In genomic region chr11:69366855-69367615, GRCm38 (mm10) we compare ENCODE assay signal across 8 mouse cellular contexts. TPM values are rescaled to one million over a fixed set of nuclear protein-coding genes. Genes with fewer than 3 reads are reported as not detected.
A peak's percentile ranks its signal among the peaks of the same experiment; 100 is the strongest.
DNase-seq lines count a peak whose midpoint lies in the region; ATAC-seq and TF ChIP-seq lines count a peak whose summit lies in the region.

No protein-coding gene starts in this region.

- under 1% methylated on average over 22 of the region's 22 CpGs for WGBS in embryonic facial prominence, embryonic 11.5 days
- WGBS in hindbrain, embryonic 12.5 days, result under 1% methylated on average over 22 of the region's 22 CpGs
- under 1% methylated on average over 22 of the region's 22 CpGs for WGBS in liver, embryonic 11.5 days
- whole genome bisulfite sequencing in neural tube, embryonic 12.5 days, result under 1% methylated on average over 22 of the region's 22 CpGs

- H3K4me3 ChIP-seq in G1E (ENCODE audit: low read depth, low read length), result peak overlapping the region; percentile 84
- H3K4me3 ChIP-seq in embryonic facial prominence, embryonic 11.5 days (ENCODE audit: low read depth, low read length), result peak overlapping the region; percentile 99
- peak overlapping the region; percentile 99 for H3K4me3 ChIP-seq in hindbrain, embryonic 12.5 days
- H3K4me3 ChIP-seq in liver, embryonic 11.5 days (ENCODE audit: low read depth, low read length), result peak overlapping the region; percentile 88
- peak overlapping the region; percentile 99 for H3K4me3 ChIP-seq in neural tube, embryonic 12.5 days

- H3K36me3 ChIP-seq in G1E (replicated peaks), result peaks cover 49% of the 10 kb centered on the region
- H3K36me3 ChIP-seq in embryonic facial prominence, embryonic 11.5 days (replicated peaks; ENCODE audit: control insufficient read depth, insufficient read depth, low read depth, low read length), result peaks cover 7% of the 10 kb centered on the region
- peaks cover 16% of the 10 kb centered on the region for H3K36me3 ChIP-seq in hindbrain, embryonic 12.5 days
- H3K36me3 ChIP-seq in liver, embryonic 11.5 days (ENCODE audit: control insufficient read depth, insufficient read depth, low read length), result peaks cover 3% of the 10 kb centered on the region; the same call in 1 of the 2 replicates
- H3K36me3 ChIP-seq in neural tube, embryonic 12.5 days, result peaks cover 19% of the 10 kb centered on the region

- peaks cover 55% of the 10 kb centered on the region for H3K4me1 ChIP-seq in G1E (ENCODE audit: insufficient read depth, low read depth, low read length)
- peaks cover 15% of the 10 kb centered on the region for H3K4me1 ChIP-seq in embryonic facial prominence, embryonic 11.5 days (ENCODE audit: control insufficient read depth, insufficient read depth, low read length)
- peaks cover 47% of the 10 kb centered on the region for H3K4me1 ChIP-seq in hindbrain, embryonic 12.5 days
- peaks cover 46% of the 10 kb centered on the region for H3K4me1 ChIP-seq in liver, embryonic 11.5 days (replicated peaks; ENCODE audit: control insufficient read depth, insufficient read depth, low read length)
- H3K4me1 ChIP-seq in neural tube, embryonic 12.5 days, result peaks cover 55% of the 10 kb centered on the region

- peak; percentile 50 to 70 for DNase-seq in left cerebral cortex, postnatal 14 days (ENCODE audit: low spot score in 2 of 2)
- DNase-seq in left cerebral cortex, postnatal 10 days (ENCODE audit: extremely low spot score in 1 of 2, low spot score in 2 of 2), result no peak
- DNase-seq in G1E (ENCODE audit: low spot score), result peak; percentile 15
- peak; percentile 64 for DNase-seq in embryonic facial prominence, embryonic 11.5 days (ENCODE audit: low spot score)
- no peak for DNase-seq in liver, embryonic 11.5 days (ENCODE audit: low spot score)

- no peak for ATAC-seq in G1E (ENCODE audit: extremely low read depth, insufficient number of reproducible peaks, low FRiP score, poor library complexity, severe bottlenecking)
- no peak for ATAC-seq in embryonic facial prominence, embryonic 11.5 days (replicated peaks; ENCODE audit: insufficient number of reproducible peaks, low FRiP score, low TSS enrichment, low read depth)
- ATAC-seq in hindbrain, embryonic 12.5 days (ENCODE audit: low FRiP score), result no peak
- ATAC-seq in liver, embryonic 11.5 days (replicated peaks; ENCODE audit: low FRiP score), result no peak
- ATAC-seq in neural tube, embryonic 12.5 days (ENCODE audit: low FRiP score, low read depth), result no peak
- no peak for ATAC-seq in megakaryocyte-erythroid progenitor cell, adult 5-6 weeks (replicated peaks; ENCODE audit: low FRiP score, low TSS enrichment, poor library complexity, severe bottlenecking)

- no peak for TF ChIP-seq CTCF in G1E (IDR thresholded peaks at IDR 0.05; ENCODE audit: low read depth, low read length)

- peak overlapping the region; percentile 99 for H3K27ac ChIP-seq in embryonic facial prominence, embryonic 11.5 days (replicated peaks; ENCODE audit: low read depth, low read length)
- H3K27ac ChIP-seq in hindbrain, embryonic 12.5 days, result peak overlapping the region; percentile 100
- H3K27ac ChIP-seq in liver, embryonic 11.5 days (ENCODE audit: low read depth, low read length), result peak overlapping the region; percentile 87
- H3K27ac ChIP-seq in neural tube, embryonic 12.5 days, result peak overlapping the region; percentile 99

- no peaks in the 10 kb centered on the region for H3K27me3 ChIP-seq in G1E (ENCODE audit: insufficient read depth, low read length)
- H3K27me3 ChIP-seq in embryonic facial prominence, embryonic 11.5 days (ENCODE audit: control insufficient read depth, insufficient read depth, low read length), result no peaks in the 10 kb centered on the region
- H3K27me3 ChIP-seq in hindbrain, embryonic 12.5 days, result no peaks in the 10 kb centered on the region
- H3K27me3 ChIP-seq in liver, embryonic 11.5 days (replicated peaks; ENCODE audit: control insufficient read depth, insufficient read depth, low read length), result peaks cover 18% of the 10 kb centered on the region
- H3K27me3 ChIP-seq in neural tube, embryonic 12.5 days (replicated peaks), result no peaks in the 10 kb centered on the region

- peak overlapping the region; percentile 100 for H3K9ac ChIP-seq in embryonic facial prominence, embryonic 11.5 days (replicated peaks; ENCODE audit: low read length)
- H3K9ac ChIP-seq in hindbrain, embryonic 12.5 days, result peak overlapping the region; percentile 100
- H3K9ac ChIP-seq in liver, embryonic 11.5 days (ENCODE audit: low read depth, low read length), result peak overlapping the region; percentile 90
- peak overlapping the region; percentile 99 for H3K9ac ChIP-seq in neural tube, embryonic 12.5 days

- H3K9me3 ChIP-seq in G1E (replicated peaks), result no peaks in the 10 kb centered on the region
- no peaks in the 10 kb centered on the region for H3K9me3 ChIP-seq in embryonic facial prominence, embryonic 11.5 days (replicated peaks; ENCODE audit: control insufficient read depth, low read length)
- H3K9me3 ChIP-seq in hindbrain, embryonic 12.5 days (replicated peaks), result no peaks in the 10 kb centered on the region
- H3K9me3 ChIP-seq in liver, embryonic 11.5 days (ENCODE audit: control insufficient read depth, low read length), result no peaks in the 10 kb centered on the region
- H3K9me3 ChIP-seq in neural tube, embryonic 12.5 days, result no peaks in the 10 kb centered on the region

- intact Hi-C loops in left cerebral cortex, postnatal 14 days (cut with DNase I), result loop anchor here (2.0 to 5.0 kb wide), 3 partner anchors 26 to 245 kb away; partner anchors contain the start of genes 9130213A22Rik, Hes7, Kcnab3 and Rnf227
- intact Hi-C loops in left cerebral cortex, postnatal 10 days (cut with DNase I), result loop anchor here (5.0 kb wide), 1 partner anchor 35 kb away; no protein-coding TSS in a partner anchor

- H3K4me2 ChIP-seq in embryonic facial prominence, embryonic 11.5 days (ENCODE audit: low read depth, low read length), result peak overlapping the region; percentile 90
- H3K4me2 ChIP-seq in hindbrain, embryonic 12.5 days (replicated peaks), result peak overlapping the region; percentile 63
- H3K4me2 ChIP-seq in liver, embryonic 11.5 days, result peak overlapping the region; percentile 98
- peak overlapping the region; percentile 90 for H3K4me2 ChIP-seq in neural tube, embryonic 12.5 days (replicated peaks)

RNA-seq across cellular contexts. Expression of gene Chd3, which starts 2.2 kb away (rescaled TPM):
- 100 to 1,000 TPM; 531 to 563 TPM for total RNA-seq in left cerebral cortex, postnatal 14 days (2021)
- 100 to 1,000 TPM; 525 to 527 TPM for total RNA-seq in left cerebral cortex, postnatal 10 days (2021)
- total RNA-seq in G1E (2014; fragmentation: Nextera tagmentation) (120 TPM in 2 replicates), G1E (2017) (55.6 and 71.0 TPM in 2 replicates)
- 183 and 212 TPM in 2 replicates for polyA plus RNA-seq in G1E (2012)
- polyA plus RNA-seq in embryonic facial prominence, embryonic 11.5 days (2014; fragmentation: Nextera tagmentation; extraction: Ambion mirVana), result 48.0 and 52.1 TPM in 2 replicates
- polyA plus RNA-seq in hindbrain, embryonic 12.5 days (2016; fragmentation: Nextera tagmentation; extraction: Ambion mirVana), result 93.4 and 97.6 TPM in 2 replicates
- 13.8 and 17.1 TPM in 2 replicates for polyA plus RNA-seq in liver, embryonic 11.5 days (2014; fragmentation: Nextera tagmentation; extraction: Ambion mirVana)
- polyA plus RNA-seq in neural tube, embryonic 12.5 days (2016; fragmentation: Nextera tagmentation; extraction: Ambion mirVana), result 87.1 and 93.0 TPM in 2 replicates
- 45.7 and 57.3 TPM in 2 replicates for total RNA-seq in megakaryocyte-erythroid progenitor cell, adult 5-6 weeks (2014; fragmentation: Nextera tagmentation)
- total RNA-seq in megakaryocyte-erythroid progenitor cell, adult 5-6 weeks (2017), result 21.0 and 49.2 TPM in 2 replicates

RNA-seq across cellular contexts. Expression of gene Rnf227, which starts 26.8 kb away (rescaled TPM):
- 100 to 1,000 TPM in 1 of 2 experiments, 10 to 100 TPM in 1; 95.7 to 101 TPM for total RNA-seq in left cerebral cortex, postnatal 14 days (2021)
- 10 to 100 TPM; 74.8 to 82.8 TPM for total RNA-seq in left cerebral cortex, postnatal 10 days (2021)
- total RNA-seq in G1E (2014; fragmentation: Nextera tagmentation) (not detected in 2 replicates), G1E (2017) (0.06 and 0.11 TPM in 2 replicates)
- not detected in 2 replicates for polyA plus RNA-seq in G1E (2012)
- polyA plus RNA-seq in embryonic facial prominence, embryonic 11.5 days (2014; fragmentation: Nextera tagmentation; extraction: Ambion mirVana), result 23.7 and 25.2 TPM in 2 replicates
- 49.0 and 54.6 TPM in 2 replicates for polyA plus RNA-seq in hindbrain, embryonic 12.5 days (2016; fragmentation: Nextera tagmentation; extraction: Ambion mirVana)
- 4.3 and 5.4 TPM in 2 replicates for polyA plus RNA-seq in liver, embryonic 11.5 days (2014; fragmentation: Nextera tagmentation; extraction: Ambion mirVana)
- polyA plus RNA-seq in neural tube, embryonic 12.5 days (2016; fragmentation: Nextera tagmentation; extraction: Ambion mirVana), result 51.3 and 58.6 TPM in 2 replicates
- total RNA-seq in megakaryocyte-erythroid progenitor cell, adult 5-6 weeks (2014; fragmentation: Nextera tagmentation), result 1.9 and 2.8 TPM in 2 replicates
- 3.3 and 5.6 TPM in 2 replicates for total RNA-seq in megakaryocyte-erythroid progenitor cell, adult 5-6 weeks (2017)

RNA-seq across cellular contexts. Expression of gene Naa38, which starts 28.3 kb away (rescaled TPM):
- 100 to 1,000 TPM in 1 of 2 experiments, 10 to 100 TPM in 1; 92.0 to 106 TPM for total RNA-seq in left cerebral cortex, postnatal 14 days (2021)
- 10 to 100 TPM; 84.2 to 85.7 TPM for total RNA-seq in left cerebral cortex, postnatal 10 days (2021)
- total RNA-seq in G1E (2014; fragmentation: Nextera tagmentation), result 96.2 and 98.4 TPM in 2 replicates
- 171 and 204 TPM in 2 replicates for total RNA-seq in G1E (2017)
- polyA plus RNA-seq in G1E (2012), result 104 and 107 TPM in 2 replicates
- polyA plus RNA-seq in embryonic facial prominence, embryonic 11.5 days (2014; fragmentation: Nextera tagmentation; extraction: Ambion mirVana), result 123 and 135 TPM in 2 replicates
- polyA plus RNA-seq in hindbrain, embryonic 12.5 days (2016; fragmentation: Nextera tagmentation; extraction: Ambion mirVana), result 94.0 and 103 TPM in 2 replicates
- 151 and 178 TPM in 2 replicates for polyA plus RNA-seq in liver, embryonic 11.5 days (2014; fragmentation: Nextera tagmentation; extraction: Ambion mirVana)
- 105 and 111 TPM in 2 replicates for polyA plus RNA-seq in neural tube, embryonic 12.5 days (2016; fragmentation: Nextera tagmentation; extraction: Ambion mirVana)
- total RNA-seq in megakaryocyte-erythroid progenitor cell, adult 5-6 weeks (2014; fragmentation: Nextera tagmentation), result 161 and 169 TPM in 2 replicates
- total RNA-seq in megakaryocyte-erythroid progenitor cell, adult 5-6 weeks (2017), result 156 and 170 TPM in 2 replicates

RNA-seq across cellular contexts. Expression of gene Cyb5d1, which starts 28.4 kb away (rescaled TPM):
- 10 to 100 TPM; 36.8 to 42.0 TPM for total RNA-seq in left cerebral cortex, postnatal 14 days (2021)
- 10 to 100 TPM; 37.9 to 39.8 TPM for total RNA-seq in left cerebral cortex, postnatal 10 days (2021)
- total RNA-seq in G1E (2014; fragmentation: Nextera tagmentation) (24.0 and 26.0 TPM in 2 replicates), G1E (2017) (36.0 and 41.5 TPM in 2 replicates)
- polyA plus RNA-seq in G1E (2012), result 3.5 and 9.1 TPM in 2 replicates
- polyA plus RNA-seq in embryonic facial prominence, embryonic 11.5 days (2014; fragmentation: Nextera tagmentation; extraction: Ambion mirVana), result 33.3 TPM in 2 replicates
- polyA plus RNA-seq in hindbrain, embryonic 12.5 days (2016; fragmentation: Nextera tagmentation; extraction: Ambion mirVana), result 48.0 and 50.5 TPM in 2 replicates
- 19.7 and 19.9 TPM in 2 replicates for polyA plus RNA-seq in liver, embryonic 11.5 days (2014; fragmentation: Nextera tagmentation; extraction: Ambion mirVana)
- polyA plus RNA-seq in neural tube, embryonic 12.5 days (2016; fragmentation: Nextera tagmentation; extraction: Ambion mirVana), result 48.5 and 49.9 TPM in 2 replicates
- total RNA-seq in megakaryocyte-erythroid progenitor cell, adult 5-6 weeks (2014; fragmentation: Nextera tagmentation), result 16.2 and 20.9 TPM in 2 replicates
- 36.7 and 41.7 TPM in 2 replicates for total RNA-seq in megakaryocyte-erythroid progenitor cell, adult 5-6 weeks (2017)

RNA-seq across cellular contexts. Expression of gene Tmem88, which starts 31.0 kb away (rescaled TPM):
- 1 to 10 TPM; 2.6 to 2.9 TPM for total RNA-seq in left cerebral cortex, postnatal 14 days (2021)
- total RNA-seq in left cerebral cortex, postnatal 10 days (2021), result 1 to 10 TPM; 2.8 to 3.0 TPM
- total RNA-seq in G1E (2014; fragmentation: Nextera tagmentation) (2.6 TPM in 2 replicates), G1E (2017) (0.93 and 1.2 TPM in 2 replicates)
- polyA plus RNA-seq in G1E (2012), result 2.2 and 3.0 TPM in 2 replicates
- 13.6 and 18.1 TPM in 2 replicates for polyA plus RNA-seq in embryonic facial prominence, embryonic 11.5 days (2014; fragmentation: Nextera tagmentation; extraction: Ambion mirVana)
- 13.2 and 14.8 TPM in 2 replicates for polyA plus RNA-seq in hindbrain, embryonic 12.5 days (2016; fragmentation: Nextera tagmentation; extraction: Ambion mirVana)
- polyA plus RNA-seq in liver, embryonic 11.5 days (2014; fragmentation: Nextera tagmentation; extraction: Ambion mirVana), result 20.4 and 26.2 TPM in 2 replicates
- 13.7 TPM in 2 replicates for polyA plus RNA-seq in neural tube, embryonic 12.5 days (2016; fragmentation: Nextera tagmentation; extraction: Ambion mirVana)
- total RNA-seq in megakaryocyte-erythroid progenitor cell, adult 5-6 weeks (2014; fragmentation: Nextera tagmentation), result 0.37 TPM in 1 of 2 replicates, not detected in the other
- not detected in 2 replicates for total RNA-seq in megakaryocyte-erythroid progenitor cell, adult 5-6 weeks (2017)

Comparison
In these comparisons a context has a peak if more than half of its experiments do, and no peak if none do; other contexts are left out.
1. DNase-seq: peak in left cerebral cortex, postnatal 14 days (2 of 2), G1E (single experiment) and embryonic facial prominence, embryonic 11.5 days (single experiment); none in left cerebral cortex, postnatal 10 days (0 of 2) and liver, embryonic 11.5 days (single experiment).
2. Peak in every context shown above with its lines, with median percentiles within 50 percentile points of each other: H3K4me3 ChIP-seq, H3K27ac ChIP-seq, H3K4me2 ChIP-seq and H3K9ac ChIP-seq.